Mouse (Mus musculus) embryonic facial prominence, embryonic 14.5 days (tissue): ENCODE measurements around the gene Arhgap22. TPM values are rescaled to one million over a fixed set of nuclear protein-coding genes. Genes with fewer than 3 reads are reported as not detected.

Experiments used
- polyA plus RNA-seq: library from polyadenylated mRNA; unstranded; fragments of >200 nt; fragmentation: Nextera tagmentation; extraction: Ambion mirVana; gene quantifications from 2 replicates; pipeline ENCODE4 v1.2.1, GENCODE M21; 2014

The Arhgap22 gene
- polyA plus RNA-seq, 1 experiment from 2014 or later, result 2.9 TPM

Other genes with a start within 250 kb of the Arhgap22 start
- 0.58 and 0.96 TPM in 2 replicates for gene Lrrc18, start 222.6 kb upstream of the Arhgap22 start, polyA plus RNA-seq
- 0.38 and 1.5 TPM in 2 replicates for gene Wdfy4, start 28.5 kb upstream of the Arhgap22 start, polyA plus RNA-seq
- 13.1 and 14.4 TPM in 2 replicates for gene Mapk8, start 233.1 kb downstream of the Arhgap22 start, polyA plus RNA-seq